Mouse (Mus musculus): Measurements from ENCODE around the gene Lca5l. TPM values are rescaled to one million over a fixed set of nuclear protein-coding genes. Genes with fewer than 3 reads are reported as not detected.

Gene Lca5l
- polyA plus RNA-seq, 1 experiment from 2014 or later: 1.1 TPM

- no peak overlapping the region for H3K27ac ChIP-seq (ENCODE audit: low read depth, low read length)
Observed at GRCm38 (mm10) chr16:96159794-96160346, 32.2 kb downstream of the Lca5l start.

GRCm38 (mm10) chr16:96159091-96159731 lies 32.9 kb downstream of the Lca5l start:
- Histone ChIP-seq H3K9ac (ENCODE audit: low read length) (peak overlapping the region; percentile 91), H3K4me1 (ENCODE audit: control insufficient read depth, insufficient read depth, low read length) (peaks cover 8% of the 10 kb centered on the region), H3K36me3 (ENCODE audit: control insufficient read depth, insufficient read depth, low read length) (no peaks in the 10 kb centered on the region), H3K4me3 (ENCODE audit: low read depth, low read length) (peak overlapping the region; percentile 46), H3K4me2 (ENCODE audit: low read depth) (peak overlapping the region; percentile 97), H3K9me3 (ENCODE audit: control insufficient read depth, low read length) (no peaks in the 10 kb centered on the region), H3K27ac (ENCODE audit: low read depth, low read length) (peak overlapping the region; percentile 65), H3K27me3 (ENCODE audit: control insufficient read depth, insufficient read depth, low read length) (no peaks in the 10 kb centered on the region)
- WGBS: under 1% methylated on average over 67 of the region's 67 CpGs
- ATAC-seq (ENCODE audit: insufficient read depth, low FRiP score, low TSS enrichment) (peak; percentile 86), DNase-seq (ENCODE audit: low spot score) (peak; percentile 85)

More at GRCm38 (mm10) chr16:96159794-96160346, 32.2 kb downstream of the Lca5l start:
- Histone ChIP-seq H3K9ac (ENCODE audit: low read length) (peak overlapping the region; percentile 91), H3K4me3 (ENCODE audit: low read depth, low read length) (no peak overlapping the region; the same call in 1 of the 2 replicates), H3K27me3 (ENCODE audit: control insufficient read depth, insufficient read depth, low read length) (no peaks in the 10 kb centered on the region), H3K9me3 (ENCODE audit: control insufficient read depth, low read length) (no peaks in the 10 kb centered on the region), H3K4me2 (ENCODE audit: low read depth) (peak overlapping the region; percentile 97), H3K36me3 (ENCODE audit: control insufficient read depth, insufficient read depth, low read length) (no peaks in the 10 kb centered on the region), H3K4me1 (ENCODE audit: control insufficient read depth, insufficient read depth, low read length) (peaks cover 8% of the 10 kb centered on the region)
- 81% methylated on average over 20 of the region's 20 CpGs for WGBS
- peak; percentile 18 for DNase-seq (ENCODE audit: low spot score)
- ATAC-seq (ENCODE audit: insufficient read depth, low FRiP score, low TSS enrichment): no peak

- Histone ChIP-seq H3K4me2 (ENCODE audit: low read depth) (peak overlapping the region; percentile 97), H3K27ac (ENCODE audit: low read depth, low read length) (no peak overlapping the region), H3K4me1 (ENCODE audit: control insufficient read depth, insufficient read depth, low read length) (peaks cover 8% of the 10 kb centered on the region), H3K36me3 (ENCODE audit: control insufficient read depth, insufficient read depth, low read length) (no peaks in the 10 kb centered on the region), H3K9me3 (ENCODE audit: control insufficient read depth, low read length) (no peaks in the 10 kb centered on the region), H3K9ac (ENCODE audit: low read length) (peak overlapping the region; percentile 91), H3K4me3 (ENCODE audit: low read depth, low read length) (peak overlapping the region; percentile 46), H3K27me3 (ENCODE audit: control insufficient read depth, insufficient read depth, low read length) (no peaks in the 10 kb centered on the region)
- DNase-seq (ENCODE audit: low spot score) (no peak), ATAC-seq (ENCODE audit: insufficient read depth, low FRiP score, low TSS enrichment) (0 out of 2 replicates have a peak, but pooled peaks have one; percentile 18)
- WGBS: 64% methylated on average over 12 of the region's 12 CpGs
Observed at GRCm38 (mm10) chr16:96158511-96159080, 33.5 kb downstream of the Lca5l start.

- no peak overlapping the region for H3K9ac ChIP-seq (ENCODE audit: low read length)
- no peak overlapping the region for H3K4me2 ChIP-seq (ENCODE audit: low read depth)
- H3K4me1 ChIP-seq (ENCODE audit: control insufficient read depth, insufficient read depth, low read length): peaks cover 8% of the 10 kb centered on the region
- H3K9me3 ChIP-seq (ENCODE audit: control insufficient read depth, low read length): no peaks in the 10 kb centered on the region
- no peak overlapping the region for H3K4me3 ChIP-seq (ENCODE audit: low read depth, low read length)
- H3K27me3 ChIP-seq (ENCODE audit: control insufficient read depth, insufficient read depth, low read length): no peaks in the 10 kb centered on the region
- no peak for DNase-seq (ENCODE audit: low spot score)
- ATAC-seq (ENCODE audit: insufficient read depth, low FRiP score, low TSS enrichment): no peak
- H3K36me3 ChIP-seq (ENCODE audit: control insufficient read depth, insufficient read depth, low read length): peaks cover 4% of the 10 kb centered on the region; the same call in 1 of the 2 replicates
- 88% methylated on average over 11 of the region's 11 CpGs for WGBS
- no peak overlapping the region for H3K27ac ChIP-seq (ENCODE audit: low read depth, low read length)
Observed at GRCm38 (mm10) chr16:96157171-96157570, 34.9 kb downstream of the Lca5l start.

GRCm38 (mm10) chr16:96156019-96156418 lies 36.1 kb downstream of the Lca5l start:
- Histone ChIP-seq H3K9ac (ENCODE audit: low read length) (no peak overlapping the region), H3K27ac (ENCODE audit: low read depth, low read length) (no peak overlapping the region), H3K4me1 (ENCODE audit: control insufficient read depth, insufficient read depth, low read length) (peaks cover 8% of the 10 kb centered on the region), H3K27me3 (ENCODE audit: control insufficient read depth, insufficient read depth, low read length) (no peaks in the 10 kb centered on the region), H3K4me2 (ENCODE audit: low read depth) (no peak overlapping the region), H3K9me3 (ENCODE audit: control insufficient read depth, low read length) (no peaks in the 10 kb centered on the region), H3K36me3 (ENCODE audit: control insufficient read depth, insufficient read depth, low read length) (peaks cover 4% of the 10 kb centered on the region; the same call in 1 of the 2 replicates), H3K4me3 (ENCODE audit: low read depth, low read length) (no peak overlapping the region)
- ATAC-seq (ENCODE audit: insufficient read depth, low FRiP score, low TSS enrichment): no peak
- DNase-seq (ENCODE audit: low spot score): no peak
- WGBS: 94% methylated on average over 8 of the region's 8 CpGs

- Histone ChIP-seq H3K4me2 (ENCODE audit: low read depth) (no peak overlapping the region), H3K9ac (ENCODE audit: low read length) (no peak overlapping the region), H3K4me1 (ENCODE audit: control insufficient read depth, insufficient read depth, low read length) (peaks cover 8% of the 10 kb centered on the region), H3K4me3 (ENCODE audit: low read depth, low read length) (no peak overlapping the region), H3K27me3 (ENCODE audit: control insufficient read depth, insufficient read depth, low read length) (no peaks in the 10 kb centered on the region), H3K36me3 (ENCODE audit: control insufficient read depth, insufficient read depth, low read length) (peaks cover 4% of the 10 kb centered on the region; the same call in 1 of the 2 replicates), H3K9me3 (ENCODE audit: control insufficient read depth, low read length) (no peaks in the 10 kb centered on the region), H3K27ac (ENCODE audit: low read depth, low read length) (no peak overlapping the region)
- WGBS: 84% methylated on average over 2 of the region's 2 CpGs
- ATAC-seq (ENCODE audit: insufficient read depth, low FRiP score, low TSS enrichment): no peak
- no peak for DNase-seq (ENCODE audit: low spot score)
Observed at GRCm38 (mm10) chr16:96154476-96154875, 37.6 kb downstream of the Lca5l start.

GRCm38 (mm10) chr16:96151551-96151950 lies 40.5 kb downstream of the Lca5l start:
- DNase-seq (ENCODE audit: low spot score) (peak; percentile 82), ATAC-seq (ENCODE audit: insufficient read depth, low FRiP score, low TSS enrichment) (0 out of 2 replicates have a peak, but pooled peaks have one; percentile 62)
- Histone ChIP-seq H3K27me3 (ENCODE audit: control insufficient read depth, insufficient read depth, low read length) (no peaks in the 10 kb centered on the region), H3K4me2 (ENCODE audit: low read depth) (no peak overlapping the region), H3K36me3 (ENCODE audit: control insufficient read depth, insufficient read depth, low read length) (peaks cover 4% of the 10 kb centered on the region; the same call in 1 of the 2 replicates), H3K4me3 (ENCODE audit: low read depth, low read length) (no peak overlapping the region), H3K27ac (ENCODE audit: low read depth, low read length) (no peak overlapping the region), H3K4me1 (ENCODE audit: control insufficient read depth, insufficient read depth, low read length) (no peaks in the 10 kb centered on the region), H3K9ac (ENCODE audit: low read length) (no peak overlapping the region), H3K9me3 (ENCODE audit: control insufficient read depth, low read length) (no peaks in the 10 kb centered on the region)
- 26% methylated on average over 9 of the region's 9 CpGs for WGBS

- no peak for ATAC-seq (ENCODE audit: insufficient read depth, low FRiP score, low TSS enrichment)
- H3K4me2 ChIP-seq (ENCODE audit: low read depth): no peak overlapping the region
- H3K9me3 ChIP-seq (ENCODE audit: control insufficient read depth, low read length): no peaks in the 10 kb centered on the region
- peaks cover 4% of the 10 kb centered on the region; the same call in 1 of the 2 replicates for H3K36me3 ChIP-seq (ENCODE audit: control insufficient read depth, insufficient read depth, low read length)
- peaks cover 3% of the 10 kb centered on the region for H3K4me1 ChIP-seq (ENCODE audit: control insufficient read depth, insufficient read depth, low read length)
- H3K27ac ChIP-seq (ENCODE audit: low read depth, low read length): no peak overlapping the region
- H3K4me3 ChIP-seq (ENCODE audit: low read depth, low read length): no peak overlapping the region
- 78% methylated on average over 4 of the region's 4 CpGs for WGBS
- no peak for DNase-seq (ENCODE audit: low spot score)
- no peaks in the 10 kb centered on the region for H3K27me3 ChIP-seq (ENCODE audit: control insufficient read depth, insufficient read depth, low read length)
- no peak overlapping the region for H3K9ac ChIP-seq (ENCODE audit: low read length)
Observed at GRCm38 (mm10) chr16:96150995-96151394, 41.1 kb downstream of the Lca5l start.
